Mouse (Mus musculus) cortical plate, adult 2 months (tissue): ENCODE data around the gene Fbxl7.

ENCODE experiments used
- CTCF ChIP-seq: fragments of 200-500 bp; IDR thresholded peaks from 2 replicates; pipeline ENCODE4 v1.5.1; 2011; ENCODE audit warnings: mild to moderate bottlenecking, control low read depth, low read length; ENCODE audit not compliant: insufficient read depth; ENCODE audit errors: extremely low read depth
- POLR2A ChIP-seq: fragments of 200-500 bp; IDR thresholded peaks from 2 replicates; pipeline ENCODE4 v1.6.1; 2011; ENCODE audit warnings: mild to moderate bottlenecking, low read length, control low read depth; ENCODE audit not compliant: insufficient read depth; ENCODE audit errors: extremely low read depth

- TF ChIP-seq CTCF (no peak), POLR2A (no peak)
Observed at GRCm38 (mm10) chr15:26889971-26890370, 5.4 kb downstream of the Fbxl7 start.
